ENCODE assay signal across 8 mouse cellular contexts in the genomic region with DNA sequence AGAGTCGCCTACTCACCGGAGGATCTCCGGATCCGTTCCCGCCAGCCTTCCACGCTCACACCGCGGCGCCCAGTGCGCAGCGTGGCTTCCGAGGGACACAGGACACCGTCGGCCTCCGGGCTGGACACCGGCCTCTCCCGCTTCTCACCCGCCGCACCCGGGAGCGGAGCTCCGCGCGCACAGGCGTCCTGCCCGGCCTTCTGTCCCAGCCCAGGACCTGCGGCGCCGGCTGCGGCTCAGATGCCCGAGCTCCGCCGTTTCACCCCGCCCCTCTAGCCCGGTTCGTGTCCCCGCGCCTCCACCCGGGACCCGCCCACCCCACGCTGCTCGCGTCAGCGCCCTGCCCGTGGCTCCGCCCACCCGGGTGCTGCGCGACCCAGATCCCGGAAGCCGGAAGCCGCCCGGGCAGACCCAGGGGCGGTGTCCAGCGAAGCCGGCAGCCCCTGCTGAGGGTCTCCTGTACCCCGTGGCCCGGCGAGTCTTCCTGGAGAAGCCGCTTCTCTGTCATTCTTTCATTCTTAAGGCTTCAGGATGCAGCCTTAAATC. TPM values are rescaled to one million over a fixed set of nuclear protein-coding genes. Genes with fewer than 3 reads are reported as not detected.
DNase-seq lines count a peak whose midpoint lies in the region; ATAC-seq and TF ChIP-seq lines count a peak whose summit lies in the region.

A gene (minus strand): TSS at position 272 of the 546 bp plus-strand sequence.

- peaks cover 8% of the 10 kb centered on the region for H3K4me1 ChIP-seq in E14TG2a.4 (replicated peaks; ENCODE audit: low read depth, low read length)
- peaks cover 14% of the 10 kb centered on the region for H3K4me1 ChIP-seq in forebrain, embryonic 10.5 days
- H3K4me1 ChIP-seq in heart, embryonic 15.5 days (replicated peaks) = peaks cover 14% of the 10 kb centered on the region
- peaks cover 21% of the 10 kb centered on the region for H3K4me1 ChIP-seq in liver, embryonic 16.5 days (ENCODE audit: control insufficient read depth, low read depth, low read length)
- H3K4me1 ChIP-seq in neural tube, embryonic 12.5 days = peaks cover 15% of the 10 kb centered on the region
- no peaks in the 10 kb centered on the region for H3K4me1 ChIP-seq in stomach, postnatal 0 days (replicated peaks; ENCODE audit: control insufficient read depth, insufficient read depth)

- peak; percentile 73 for DNase-seq in c-Kit-positive CD71-negative TER-119-negative erythroid progenitor cells, embryonic 14.5 days (ENCODE audit: low read depth)
- DNase-seq in forebrain, embryonic 10.5 days (ENCODE audit: extremely low spot score, low spot score) = peak; percentile 90
- DNase-seq in kidney, postnatal 25 days = peak; percentile 93 to 96
- DNase-seq in stomach, postnatal 0 days (ENCODE audit: low spot score) = peak; percentile 97

- H3K4me2 ChIP-seq in heart, embryonic 15.5 days = peak within 1 kb of the TSS; percentile 91
- H3K4me2 ChIP-seq in liver, embryonic 16.5 days (ENCODE audit: low read depth, low read length) = peak within 1 kb of the TSS; percentile 97
- peak within 1 kb of the TSS; percentile 83 for H3K4me2 ChIP-seq in neural tube, embryonic 12.5 days (replicated peaks)
- peak within 1 kb of the TSS; percentile 91 for H3K4me2 ChIP-seq in stomach, postnatal 0 days (replicated peaks; ENCODE audit: low read depth)

- H3K27ac ChIP-seq in forebrain, embryonic 10.5 days = peak within 1 kb of the TSS; percentile 90
- H3K27ac ChIP-seq in heart, embryonic 15.5 days = peak within 1 kb of the TSS; percentile 87
- peak within 1 kb of the TSS; percentile 87 for H3K27ac ChIP-seq in liver, embryonic 16.5 days (ENCODE audit: low read length)
- H3K27ac ChIP-seq in neural tube, embryonic 12.5 days = peak within 1 kb of the TSS; percentile 66
- peak within 1 kb of the TSS; percentile 89 for H3K27ac ChIP-seq in stomach, postnatal 0 days (replicated peaks)

- no peaks in the 10 kb centered on the region for H3K9me3 ChIP-seq in E14TG2a.4 (ENCODE audit: low read length)
- no peaks in the 10 kb centered on the region for H3K9me3 ChIP-seq in forebrain, embryonic 10.5 days
- no peaks in the 10 kb centered on the region for H3K9me3 ChIP-seq in heart, embryonic 15.5 days (replicated peaks)
- no peaks in the 10 kb centered on the region for H3K9me3 ChIP-seq in liver, embryonic 16.5 days (replicated peaks; ENCODE audit: control insufficient read depth, low read length)
- H3K9me3 ChIP-seq in neural tube, embryonic 12.5 days = no peaks in the 10 kb centered on the region
- no peaks in the 10 kb centered on the region for H3K9me3 ChIP-seq in stomach, postnatal 0 days (ENCODE audit: control insufficient read depth, low read length)

- H3K36me3 ChIP-seq in E14TG2a.4 (ENCODE audit: insufficient read depth, low read length) = peaks cover 10% of the 10 kb centered on the region; the same call in 1 of the 2 replicates
- H3K36me3 ChIP-seq in forebrain, embryonic 10.5 days (replicated peaks) = peaks cover 11% of the 10 kb centered on the region
- peaks cover 9% of the 10 kb centered on the region; the same call in 1 of the 2 replicates for H3K36me3 ChIP-seq in heart, embryonic 15.5 days
- H3K36me3 ChIP-seq in liver, embryonic 16.5 days (ENCODE audit: control insufficient read depth, insufficient read depth) = peaks cover 4% of the 10 kb centered on the region
- H3K36me3 ChIP-seq in neural tube, embryonic 12.5 days = peaks cover 9% of the 10 kb centered on the region; the same call in 1 of the 2 replicates
- peaks cover 4% of the 10 kb centered on the region for H3K36me3 ChIP-seq in stomach, postnatal 0 days (ENCODE audit: control insufficient read depth, insufficient read depth, low read length)

- ATAC-seq in heart, embryonic 15.5 days (replicated peaks; ENCODE audit: insufficient number of reproducible peaks, insufficient read depth, low FRiP score, low read depth) = peak; percentile 98
- peak; percentile 98 for ATAC-seq in liver, embryonic 16.5 days (ENCODE audit: low read depth)
- peak; percentile 96 for ATAC-seq in neural tube, embryonic 12.5 days (ENCODE audit: low FRiP score, low read depth)
- peak; percentile 98 for ATAC-seq in stomach, postnatal 0 days (ENCODE audit: low FRiP score, low TSS enrichment)

- H3K9ac ChIP-seq in heart, embryonic 15.5 days = peak within 1 kb of the TSS; percentile 76
- peak within 1 kb of the TSS; percentile 86 for H3K9ac ChIP-seq in liver, embryonic 16.5 days (ENCODE audit: low read depth, low read length)
- peak within 1 kb of the TSS; percentile 80 for H3K9ac ChIP-seq in neural tube, embryonic 12.5 days
- peak within 1 kb of the TSS; percentile 82 for H3K9ac ChIP-seq in stomach, postnatal 0 days (ENCODE audit: low read length)

- under 1% methylated on average over 60 of the region's 60 CpGs for WGBS in forebrain, embryonic 10.5 days
- WGBS in heart, embryonic 15.5 days = under 1% methylated on average over 58 of the region's 60 CpGs
- under 1% methylated on average over 60 of the region's 60 CpGs for WGBS in liver, embryonic 16.5 days (ENCODE audit: insufficient replicate concordance)
- under 1% methylated on average over 60 of the region's 60 CpGs for WGBS in neural tube, embryonic 12.5 days
- 0% methylated on average over 53 of the region's 60 CpGs for WGBS in stomach, postnatal 0 days

- no peak for TF ChIP-seq CTCF in E14TG2a.4 (conservative IDR thresholded peaks at IDR 0.05; ENCODE audit: low read length)
- TF ChIP-seq CTCF in stomach, postnatal 0 days (IDR thresholded peaks at IDR 0.05; ENCODE audit: low read depth) = no peak

- peaks cover 10% of the 10 kb centered on the region for H3K27me3 ChIP-seq in E14TG2a.4 (ENCODE audit: insufficient read depth, low read length)
- H3K27me3 ChIP-seq in forebrain, embryonic 10.5 days (ENCODE audit: poor library complexity, severe bottlenecking) = no peaks in the 10 kb centered on the region
- H3K27me3 ChIP-seq in heart, embryonic 15.5 days = no peaks in the 10 kb centered on the region
- no peaks in the 10 kb centered on the region for H3K27me3 ChIP-seq in liver, embryonic 16.5 days (ENCODE audit: control insufficient read depth, insufficient read depth, low read depth, low read length)
- no peaks in the 10 kb centered on the region for H3K27me3 ChIP-seq in neural tube, embryonic 12.5 days (replicated peaks)
- no peaks in the 10 kb centered on the region for H3K27me3 ChIP-seq in stomach, postnatal 0 days (ENCODE audit: control insufficient read depth, insufficient read depth, low read length)

- H3K4me3 ChIP-seq in E14TG2a.4 (replicated peaks; ENCODE audit: low read length) = peak within 1 kb of the TSS; percentile 92
- H3K4me3 ChIP-seq in forebrain, embryonic 10.5 days = peak within 1 kb of the TSS; percentile 71
- peak within 1 kb of the TSS; percentile 68 for H3K4me3 ChIP-seq in heart, embryonic 15.5 days
- H3K4me3 ChIP-seq in liver, embryonic 16.5 days (ENCODE audit: low read depth, low read length) = peak within 1 kb of the TSS; percentile 82
- peak within 1 kb of the TSS; percentile 78 for H3K4me3 ChIP-seq in neural tube, embryonic 12.5 days
- peak within 1 kb of the TSS; percentile 77 for H3K4me3 ChIP-seq in stomach, postnatal 0 days (ENCODE audit: low read depth, low read length)

- no peak for TF ChIP-seq EP300 in stomach, postnatal 0 days (optimal IDR thresholded peaks at IDR 0.05)

RNA-seq across cellular contexts. Expression of the gene that starts here (rescaled TPM):
- 9.9 and 10.5 TPM in 2 replicates for polyA plus RNA-seq in forebrain, embryonic 10.5 days (2016; fragmentation: Nextera tagmentation; extraction: Ambion mirVana)
- polyA plus RNA-seq in heart, embryonic 15.5 days (2015; fragmentation: Nextera tagmentation; extraction: Ambion mirVana) = 10.7 and 11.2 TPM in 2 replicates
- 1.6 TPM in 2 replicates for polyA plus RNA-seq in liver, embryonic 16.5 days (2015; fragmentation: Nextera tagmentation; extraction: Ambion mirVana)
- polyA plus RNA-seq in neural tube, embryonic 12.5 days (2016; fragmentation: Nextera tagmentation; extraction: Ambion mirVana) = 10.8 and 11.7 TPM in 2 replicates
- polyA plus RNA-seq in stomach, postnatal 0 days (2015; fragmentation: Nextera tagmentation; extraction: Ambion mirVana) = 1.9 and 2.3 TPM in 2 replicates

Comparison
In these comparisons a context has a peak if more than half of its experiments do, and no peak if none do; other contexts are left out.
1. Peak in every context shown above with its lines: DNase-seq, ATAC-seq, H3K4me3 ChIP-seq and H3K27ac ChIP-seq.